Mouse (Mus musculus) bone marrow, adult 2 months (tissue): Measurements from ENCODE around the gene Arhgap15.

Experiments
- CTCF ChIP-seq: fragments of 200-500 bp; IDR thresholded peaks from 2 replicates; pipeline ENCODE4 v1.5.1; 2011; ENCODE audit warnings: low read length, control low read depth; ENCODE audit not compliant: control insufficient read depth, insufficient read depth
- POLR2A ChIP-seq: fragments of 200-500 bp; IDR thresholded peaks from 2 replicates; pipeline ENCODE4 v1.6.1; 2011; ENCODE audit warnings: low read depth, mild to moderate bottlenecking, control low read depth, low read length, borderline replicate concordance; ENCODE audit not compliant: control insufficient read depth

- TF ChIP-seq CTCF (no peak), POLR2A (no peak)
Observed at GRCm38 (mm10) chr2:44304971-44305808, 556.6 kb downstream of the Arhgap15 start.
